Comparison of ENCODE assay signal across 32 mouse cellular contexts in genomic region chr7:114783291-114783690, GRCm38 (mm10). TPM values are rescaled to one million over a fixed set of nuclear protein-coding genes. Genes with fewer than 3 reads are reported as not detected.
DNase-seq lines count a peak whose midpoint lies in the region; ATAC-seq and TF ChIP-seq lines count a peak whose summit lies in the region.
"Had no signal": no experiment of that assay in that cellular context is flagged by ENCODE, and none has a peak within 500 bp of the region (broad histone marks: within the 10 kb centered on the region; RNA-seq: fewer than 3 reads in every experiment).

No protein-coding gene starts in this region.

- H3K36me3 ChIP-seq in kidney, embryonic 14.5 days (ENCODE audit: control insufficient read depth, insufficient read depth, low read length) = no peaks in the 10 kb centered on the region
- no peaks in the 10 kb centered on the region for H3K36me3 ChIP-seq in CH12.LX (replicated peaks in 1 of 2; ENCODE audit: control insufficient read depth in 1 of 2, insufficient read depth in 1 of 2, low read length in 1 of 2)
- H3K36me3 ChIP-seq: embryonic facial prominence, embryonic 10.5 days; embryonic facial prominence, embryonic 13.5 days; forebrain, embryonic 10.5 days; heart, embryonic 12.5 days; heart, embryonic 15.5 days; hindbrain, embryonic 10.5 days; hindbrain, embryonic 13.5 days had no signal

- TF ChIP-seq POLR2A in CH12.LX (IDR thresholded peaks at IDR 0.05; ENCODE audit: low read depth, low read length) = no peak

- TF ChIP-seq RAD21 in CH12.LX (IDR thresholded peaks at IDR 0.05; ENCODE audit: low read depth, low read length) = no peak

- no peak overlapping the region for H3K4me3 ChIP-seq in kidney, embryonic 14.5 days (ENCODE audit: low read length)
- H3K4me3 ChIP-seq in CH12.LX (replicated peaks in 1 of 3; ENCODE audit: low read depth in 2 of 3, low read length in 2 of 3, poor library complexity in 1 of 3) = no peak overlapping the region
- H3K4me3 ChIP-seq: embryonic facial prominence, embryonic 10.5 days; embryonic facial prominence, embryonic 13.5 days; erythroblast, embryonic 14.5 days; forebrain, embryonic 10.5 days; forebrain, embryonic 13.5 days; heart, embryonic 12.5 days; heart, embryonic 15.5 days; hindbrain, embryonic 10.5 days; hindbrain, embryonic 13.5 days had no signal

- dilution Hi-C loops in CH12.LX (cut with MboI; ENCODE audit: extremely low pct_ligation_motif_present, extremely low pct_unique_long_range_greater_than_20kb, low sequenced_read_pairs) = no loop called here

- H3K4me1 ChIP-seq in kidney, embryonic 14.5 days (ENCODE audit: control insufficient read depth, insufficient read depth, low read length) = no peaks in the 10 kb centered on the region
- peaks cover 5 to 15% of the 10 kb centered on the region in 2 experiments; a peak in 3 of 4 replicates for H3K4me1 ChIP-seq in CH12.LX (ENCODE audit: control insufficient read depth in 1 of 2, insufficient read depth in 2 of 2)
- H3K4me1 ChIP-seq: forebrain, embryonic 13.5 days; heart, embryonic 12.5 days; heart, embryonic 15.5 days; hindbrain, embryonic 10.5 days; hindbrain, embryonic 13.5 days had no signal

- TF ChIP-seq CTCF in CH12.LX (conservative IDR thresholded peaks at IDR 0.05 in 1 of 2, IDR thresholded peaks at IDR 0.05 in 1 of 2; ENCODE audit: low read depth in 2 of 2, low read length in 2 of 2) = no peak

- no peak overlapping the region for H3K27ac ChIP-seq in kidney, embryonic 14.5 days (ENCODE audit: low read depth, low read length)
- H3K27ac ChIP-seq in CH12.LX (ENCODE audit: insufficient read depth, low read depth) = no peak overlapping the region
- H3K27ac ChIP-seq: embryonic facial prominence, embryonic 10.5 days; embryonic facial prominence, embryonic 13.5 days; forebrain, embryonic 10.5 days; forebrain, embryonic 13.5 days; heart, embryonic 15.5 days; hindbrain, embryonic 10.5 days; hindbrain, embryonic 13.5 days had no signal

- DNase-seq in kidney, adult 11 months = peak; percentile 25
- no peak for DNase-seq in kidney, postnatal 14 days
- DNase-seq in kidney, adult 9 months = peak; percentile 66
- peak; percentile 6 for DNase-seq in CH12.LX (ENCODE audit: extremely low read depth)
- no peak for DNase-seq in layer of hippocampus, adult 8-10 months (ENCODE audit: low spot score in 2 of 2)
- DNase-seq: adrenal gland, adult 8-10 months; adrenal gland, postnatal 25 days; cerebellum, adult 11-12 months; cerebellum, adult 8-10 months; cerebellum, postnatal 10 days; cerebellum, postnatal 36 days; embryo, embryonic 11 days; gastrocnemius, postnatal 10 days; gastrocnemius, postnatal 36 days; heart, postnatal 10 days; heart, postnatal 36 days had no signal

- ATAC-seq in kidney, embryonic 14.5 days (ENCODE audit: low FRiP score, low TSS enrichment) = no peak
- ATAC-seq in erythroid progenitor cell, adult 5-6 weeks (replicated peaks; ENCODE audit: low FRiP score, poor library complexity, severe bottlenecking) = no peak
- ATAC-seq: activated CD4-positive, CD25-positive, alpha-beta regulatory T cell, adult 4 months; CD4-positive, CD25-positive, alpha-beta regulatory T cell, adult 4 months; forebrain, embryonic 13.5 days; forebrain, embryonic 16.5 days; hindbrain, embryonic 16.5 days had no signal

- H3K79me2 ChIP-seq in CH12.LX (replicated peaks; ENCODE audit: control insufficient read depth, extremely low read depth, insufficient read depth, poor library complexity, severe bottlenecking) = no peaks in the 10 kb centered on the region

- H3K27me3 ChIP-seq in kidney, embryonic 14.5 days (ENCODE audit: control insufficient read depth, insufficient read depth, low read length) = no peaks in the 10 kb centered on the region
- no peaks in the 10 kb centered on the region for H3K27me3 ChIP-seq in CH12.LX (replicated peaks)
- H3K27me3 ChIP-seq: embryonic facial prominence, embryonic 13.5 days; forebrain, embryonic 13.5 days; heart, embryonic 12.5 days; heart, embryonic 15.5 days; hindbrain, embryonic 13.5 days had no signal

- no peak overlapping the region for H3K9ac ChIP-seq in kidney, embryonic 14.5 days (ENCODE audit: low read depth, low read length)
- H3K9ac ChIP-seq in CH12.LX (ENCODE audit: insufficient read depth, low read depth) = no peak overlapping the region
- H3K9ac ChIP-seq: embryonic facial prominence, embryonic 13.5 days; forebrain, embryonic 13.5 days; heart, embryonic 12.5 days; heart, embryonic 15.5 days; hindbrain, embryonic 13.5 days had no signal

- no peak for TF ChIP-seq EP300 in CH12.LX (IDR thresholded peaks at IDR 0.05; ENCODE audit: low read length)

- in situ Hi-C loops in CH12.LX (cut with MboI; ENCODE audit: low pct_ligation_motif_present, low pct_unique_long_range_greater_than_20kb, low sequenced_read_pairs) = no loop called here

- H3K9me3 ChIP-seq in kidney, embryonic 14.5 days (ENCODE audit: control insufficient read depth, low read length) = no peaks in the 10 kb centered on the region
- no peaks in the 10 kb centered on the region for H3K9me3 ChIP-seq in CH12.LX (replicated peaks; ENCODE audit: low read length)
- H3K9me3 ChIP-seq: embryonic facial prominence, embryonic 10.5 days; embryonic facial prominence, embryonic 13.5 days; forebrain, embryonic 10.5 days; forebrain, embryonic 13.5 days; heart, embryonic 12.5 days; heart, embryonic 15.5 days; hindbrain, embryonic 10.5 days; hindbrain, embryonic 13.5 days had no signal

- 61% methylated on average over 3 of the region's 3 CpGs for WGBS in kidney, embryonic 14.5 days

- H3K4me2 ChIP-seq in kidney, embryonic 14.5 days (replicated peaks; ENCODE audit: low read depth, low read length) = no peak overlapping the region
- H3K4me2 ChIP-seq in CH12.LX (ENCODE audit: insufficient read depth, low read depth, poor library complexity, severe bottlenecking) = no peak overlapping the region
- H3K4me2 ChIP-seq: embryonic facial prominence, embryonic 13.5 days; forebrain, embryonic 13.5 days; heart, embryonic 12.5 days; heart, embryonic 15.5 days; hindbrain, embryonic 13.5 days had no signal

TF ChIP-seq in CH12.LX, 34 proteins besides CTCF, POLR2A, EP300 and RAD21:
- TF ChIP-seq MXI1 (IDR thresholded peaks at IDR 0.05; ENCODE audit: low read depth, low read length) (no peak), IRF4 (IDR thresholded peaks at IDR 0.05; ENCODE audit: low read depth, low read length) (no peak), POLR2AphosphoS2 (IDR thresholded peaks at IDR 0.05; ENCODE audit: low read depth, low read length) (no peak), MEF2A (IDR thresholded peaks at IDR 0.05; ENCODE audit: borderline replicate concordance, low read depth, low read length) (no peak), TBP (conservative IDR thresholded peaks at IDR 0.05; ENCODE audit: low read depth, low read length) (no peak), MYC (IDR thresholded peaks at IDR 0.05; ENCODE audit: low read depth, low read length) (no peak), JUND (conservative IDR thresholded peaks at IDR 0.05; ENCODE audit: low read depth, low read length) (no peak), RCOR1 (conservative IDR thresholded peaks at IDR 0.05; ENCODE audit: low read depth, low read length) (no peak), ETS1 (conservative IDR thresholded peaks at IDR 0.05; ENCODE audit: low read depth, low read length) (no peak), HCFC1 (IDR thresholded peaks at IDR 0.05; ENCODE audit: low read depth, low read length) (no peak), ZKSCAN1 (IDR thresholded peaks at IDR 0.05; ENCODE audit: borderline replicate concordance, low read depth, low read length) (no peak), PAX5 (IDR thresholded peaks at IDR 0.05; ENCODE audit: low read length) (no peak), KAT2A (IDR thresholded peaks at IDR 0.05; ENCODE audit: insufficient replicate concordance, low read length) (no peak), UBTF (IDR thresholded peaks at IDR 0.05; ENCODE audit: low read depth, low read length) (no peak), MAX (IDR thresholded peaks at IDR 0.05; ENCODE audit: low read length) (no peak), ELF1 (IDR thresholded peaks at IDR 0.05; ENCODE audit: low read depth, low read length) (no peak), TCF12 (IDR thresholded peaks at IDR 0.05; ENCODE audit: low read depth, low read length) (no peak), SMC3 (IDR thresholded peaks at IDR 0.05; ENCODE audit: low read depth, low read length) (no peak)

RNA-seq across cellular contexts. Expression of gene Insc, which starts 39.8 kb away (rescaled TPM):
- polyA plus RNA-seq in kidney, embryonic 14.5 days (2014; fragmentation: Nextera tagmentation; extraction: Ambion mirVana) = 1.6 and 1.7 TPM in 2 replicates
- not detected in 2 replicates for total RNA-seq in CH12.LX (2012; rRNA removed)
- not detected in 2 replicates for total RNA-seq in CH12.LX (2014; rRNA removed)
- not detected in 2 replicates for polyA plus RNA-seq in CH12.LX (2012; ENCODE audit: insufficient read length, low read depth)
- total RNA-seq in erythroid progenitor cell, adult 5-6 weeks (2015; ENCODE audit: low replicate concordance) = not detected in 2 replicates
- total RNA-seq in erythroid progenitor cell, adult 5-6 weeks (2017; ENCODE audit: low replicate concordance) = not detected in 2 replicates
- 1 to 10 TPM; 4.0 to 5.2 (median 4.7) TPM for total RNA-seq in layer of hippocampus, adult 8-10 months (2022)
- total RNA-seq: granulocyte monocyte progenitor cell, adult 5-6 weeks had no signal
- polyA plus RNA-seq: CD4-positive, CD25-positive, alpha-beta regulatory T cell, adult 4 months had no signal

Comparison
In these comparisons a context has a peak if more than half of its experiments do, and no peak if none do; other contexts are left out.
1. DNase-seq: peak in kidney, adult 11 months (single experiment), kidney, adult 9 months (single experiment) and CH12.LX (single experiment); none in kidney, postnatal 14 days (single experiment) and layer of hippocampus, adult 8-10 months (0 of 2).
2. RNA of gene Insc, which starts 39.8 kb away (total RNA-seq): 4.0 to 5.2 TPM in layer of hippocampus, adult 8-10 months; not detected in CH12.LX and not detected in erythroid progenitor cell, adult 5-6 weeks; every median in the first group is over 4 times any median in the second.